Mouse (Mus musculus) CD4-positive naive resting alpha-beta T cell, adult 76 days (primary cell): ENCODE results near the gene Fam155a. TPM values are rescaled to one million over a fixed set of nuclear protein-coding genes. Genes with fewer than 3 reads are reported as not detected.

Experiments
- total RNA-seq: library from RNA; stranded (reverse); gene quantifications from one replicate; pipeline ENCODE4 v1.2.4, GENCODE M21; 2023

The Fam155a gene
- not detected for total RNA-seq

DNA sequence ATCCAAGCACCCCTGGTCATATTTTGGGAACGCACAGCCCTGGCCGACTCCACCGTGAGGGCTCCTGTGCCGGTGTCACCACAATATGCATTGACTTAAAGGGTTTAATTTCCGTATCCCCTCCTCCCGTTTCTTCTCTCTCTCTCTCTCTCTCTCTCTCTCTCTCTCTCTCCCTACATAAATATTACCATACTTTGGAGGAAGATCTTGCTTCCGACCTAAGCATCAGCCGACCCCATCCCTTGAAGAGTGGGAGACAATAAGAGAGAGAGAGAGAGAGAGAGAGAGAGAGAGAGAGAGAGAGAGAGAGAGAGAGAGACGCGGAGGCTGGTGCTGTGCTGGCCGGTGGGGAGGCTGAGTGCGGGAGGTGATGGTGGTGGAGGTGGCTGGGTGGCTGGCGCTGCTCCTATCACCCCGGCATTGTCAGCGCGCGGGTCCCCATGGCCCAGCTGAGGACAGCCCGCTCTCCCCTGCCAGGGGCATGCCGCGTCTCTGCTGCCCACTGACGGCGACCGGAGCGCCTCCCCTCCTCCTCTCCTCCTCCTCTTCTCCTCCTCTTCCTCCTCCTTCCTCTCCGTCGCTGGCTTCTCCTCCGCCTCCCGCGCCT, at the start of gene Fam155a:
Gene Fam155a, minus strand, starts transcription at position 163 of the 607 bp plus-strand sequence.

Other genes with a start within 250 kb of the Fam155a start
- not detected for gene Gm10217, start 93.1 kb upstream of the Fam155a start, total RNA-seq
- gene Lig4, start 206.5 kb upstream of the Fam155a start, total RNA-seq: 3.0 TPM
- 17.9 TPM for gene Abhd13, start 206.5 kb upstream of the Fam155a start, total RNA-seq
- 1.8 TPM for gene Tnfsf13b, start 235.3 kb upstream of the Fam155a start, total RNA-seq